In the genomic region with DNA sequence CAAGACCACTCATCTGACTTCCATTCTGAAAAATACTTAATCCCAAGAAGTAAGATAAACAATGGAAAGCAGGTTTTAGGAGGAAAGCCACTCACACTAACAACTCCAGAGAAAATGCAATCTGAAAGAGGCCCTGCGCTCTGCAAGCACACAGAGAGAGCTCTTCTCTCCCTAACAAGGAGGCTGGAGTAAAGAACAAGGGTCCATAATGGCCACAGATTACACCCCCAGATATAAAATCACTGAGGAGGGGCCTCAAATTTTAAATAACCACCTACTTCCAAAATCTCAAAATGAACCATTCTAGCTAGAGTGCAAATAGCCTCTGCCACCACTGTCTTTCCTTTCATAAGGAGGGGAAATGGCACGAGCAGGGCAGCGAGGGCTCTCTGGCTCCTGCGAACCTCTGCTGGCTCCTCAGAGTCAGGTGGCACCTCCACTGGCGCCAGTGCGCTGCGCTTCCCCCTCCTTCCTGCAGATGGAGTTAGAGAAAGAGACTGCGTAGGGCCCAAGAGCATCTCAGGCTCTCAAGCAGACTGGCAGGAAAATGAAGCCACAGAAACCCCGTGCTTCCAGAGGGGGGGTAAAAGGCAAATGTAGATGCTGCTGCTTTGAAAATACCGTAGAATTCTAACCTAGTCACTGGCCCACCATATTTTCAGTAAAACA, we compare ENCODE assay signal across 8 mouse cellular contexts. TPM values are rescaled to one million over a fixed set of nuclear protein-coding genes. Genes with fewer than 3 reads are reported as not detected.
DNase-seq lines count a peak whose midpoint lies in the region; ATAC-seq and TF ChIP-seq lines count a peak whose summit lies in the region.

No protein-coding gene starts in this region.

- DNase-seq in CD4-positive helper T cell, adult 2 months (ENCODE audit: low read depth, low spot score): peak; percentile 64
- DNase-seq in brain, embryonic 18.5 days (ENCODE audit: low read depth, low spot score): peak; percentile 55
- DNase-seq in heart, postnatal 14 days: peak; percentile 60 to 72
- DNase-seq in kidney, postnatal 4 days: peak; percentile 83 to 85
- no peak for DNase-seq in liver, embryonic 14.5 days (ENCODE audit: low read depth in 3 of 3, low spot score in 3 of 3)
- DNase-seq in neural tube, embryonic 11.5 days (ENCODE audit: low spot score): peak; percentile 82
- DNase-seq in telencephalon, adult 2 months (ENCODE audit: low read depth, low spot score): peak; percentile 66

- 21% methylated on average over 10 of the region's 10 CpGs for WGBS in forebrain, embryonic 12.5 days
- WGBS in liver, embryonic 14.5 days (ENCODE audit: insufficient replicate concordance): 37% methylated on average over 10 of the region's 10 CpGs
- WGBS in neural tube, embryonic 11.5 days: 17% methylated on average over 10 of the region's 10 CpGs

- H3K9ac ChIP-seq in forebrain, embryonic 12.5 days: peak overlapping the region; percentile 33; the same call in 1 of the 2 replicates
- H3K9ac ChIP-seq in liver, embryonic 14.5 days (replicated peaks): no peak overlapping the region
- no peak overlapping the region for H3K9ac ChIP-seq in neural tube, embryonic 11.5 days (ENCODE audit: low read length)

- peak overlapping the region; percentile 45 for H3K4me2 ChIP-seq in forebrain, embryonic 12.5 days
- peak overlapping the region; percentile 23 for H3K4me2 ChIP-seq in liver, embryonic 14.5 days (ENCODE audit: low read depth)
- peak overlapping the region; percentile 12 for H3K4me2 ChIP-seq in neural tube, embryonic 11.5 days (ENCODE audit: low read depth)

- peaks cover 22% of the 10 kb centered on the region for H3K4me1 ChIP-seq in forebrain, embryonic 12.5 days
- H3K4me1 ChIP-seq in liver, embryonic 14.5 days (replicated peaks; ENCODE audit: control insufficient read depth in 2 of 2, insufficient read depth in 2 of 2, low read length in 1 of 2): no peaks in the 10 kb centered on the region
- H3K4me1 ChIP-seq in neural tube, embryonic 11.5 days (ENCODE audit: control insufficient read depth, insufficient read depth, low read length): peaks cover 8% of the 10 kb centered on the region; the same call in 1 of the 2 replicates

- H3K27ac ChIP-seq in forebrain, embryonic 12.5 days: no peak overlapping the region
- no peak overlapping the region for H3K27ac ChIP-seq in liver, embryonic 14.5 days
- no peak overlapping the region for H3K27ac ChIP-seq in neural tube, embryonic 11.5 days (ENCODE audit: low read depth, low read length)

- no peaks in the 10 kb centered on the region for H3K27me3 ChIP-seq in forebrain, embryonic 12.5 days
- no peaks in the 10 kb centered on the region for H3K27me3 ChIP-seq in liver, embryonic 14.5 days (ENCODE audit: control insufficient read depth, insufficient read depth, low read length)
- 0 out of 2 replicates have a peak, but pooled peaks cover 2% of the 10 kb centered on the region for H3K27me3 ChIP-seq in neural tube, embryonic 11.5 days (ENCODE audit: control insufficient read depth, insufficient read depth, low read length)

- intact Hi-C loops in heart, postnatal 14 days (cut with DNase I): loop anchor here (5.0 kb wide), 2 partner anchors 51 to 146 kb away; partner anchors contain the start of gene Bbx

- no peaks in the 10 kb centered on the region for H3K9me3 ChIP-seq in forebrain, embryonic 12.5 days
- no peaks in the 10 kb centered on the region for H3K9me3 ChIP-seq in liver, embryonic 14.5 days (ENCODE audit: control insufficient read depth, low read length)
- H3K9me3 ChIP-seq in neural tube, embryonic 11.5 days (ENCODE audit: control insufficient read depth, low read length): no peaks in the 10 kb centered on the region

- H3K4me3 ChIP-seq in forebrain, embryonic 12.5 days (replicated peaks): peak overlapping the region; percentile 2
- H3K4me3 ChIP-seq in liver, embryonic 14.5 days (ENCODE audit: insufficient read depth in 1 of 2, low read depth in 2 of 2, low read length in 2 of 2): no peak overlapping the region
- H3K4me3 ChIP-seq in neural tube, embryonic 11.5 days (ENCODE audit: low read depth, low read length): no peak overlapping the region

- peak; percentile 88 for ATAC-seq in forebrain, embryonic 12.5 days (ENCODE audit: low FRiP score)
- peak; percentile 57; the same call in 1 of the 2 replicates for ATAC-seq in liver, embryonic 14.5 days (ENCODE audit: insufficient read depth)
- peak; percentile 83 for ATAC-seq in neural tube, embryonic 11.5 days (ENCODE audit: insufficient read depth, low FRiP score, low TSS enrichment)

- H3K36me3 ChIP-seq in forebrain, embryonic 12.5 days (replicated peaks): no peaks in the 10 kb centered on the region
- H3K36me3 ChIP-seq in liver, embryonic 14.5 days (replicated peaks; ENCODE audit: control insufficient read depth, insufficient read depth, low read depth): no peaks in the 10 kb centered on the region
- no peaks in the 10 kb centered on the region for H3K36me3 ChIP-seq in neural tube, embryonic 11.5 days (ENCODE audit: control insufficient read depth, insufficient read depth, low read length)

- peak; percentile 61 for TF ChIP-seq CTCF in liver, embryonic 14.5 days (IDR thresholded peaks at IDR 0.05; ENCODE audit: low read depth)

- TF ChIP-seq EP300 in liver, embryonic 14.5 days (IDR thresholded peaks at IDR 0.05; ENCODE audit: low read depth): no peak

RNA-seq across cellular contexts. Expression of gene Bbx, which starts 51.4 kb away (rescaled TPM):
- polyA plus RNA-seq in forebrain, embryonic 12.5 days (2016; fragmentation: Nextera tagmentation; extraction: Ambion mirVana): 40.7 and 43.3 TPM in 2 replicates
- total RNA-seq in heart, postnatal 14 days (2021): 10 to 100 TPM; 15.4 to 18.0 TPM
- polyA plus RNA-seq in liver, embryonic 14.5 days (2012; rRNA removed): 1.3 and 1.8 TPM in 2 replicates
- polyA plus RNA-seq in liver, embryonic 14.5 days (2014; fragmentation: Nextera tagmentation; extraction: Ambion mirVana): 3.4 TPM in 2 replicates
- 24.0 and 24.6 TPM in 2 replicates for polyA plus RNA-seq in neural tube, embryonic 11.5 days (2014; fragmentation: Nextera tagmentation; extraction: Ambion mirVana)

Comparison
In these comparisons a context has a peak if more than half of its experiments do, and no peak if none do; other contexts are left out.
1. DNase-seq: peak in CD4-positive helper T cell, adult 2 months (single experiment), brain, embryonic 18.5 days (single experiment), heart, postnatal 14 days (2 of 2), kidney, postnatal 4 days (2 of 2), neural tube, embryonic 11.5 days (single experiment) and telencephalon, adult 2 months (single experiment); none in liver, embryonic 14.5 days (0 of 3).
2. Peak in every context shown above with its lines, with median percentiles within 50 percentile points of each other: ATAC-seq and H3K4me2 ChIP-seq.